Mouse (Mus musculus) neural tube, embryonic 11.5 days (tissue): ENCODE results near the gene Zfpm1. TPM values are rescaled to one million over a fixed set of nuclear protein-coding genes. Genes with fewer than 3 reads are reported as not detected.

Experiments
- ATAC-seq: fragments of 200-750 bp; cut with Nextera tagmentation; 2 replicates; pipeline ENCODE4 v1.8.0; 2017; ENCODE audit warnings: moderate number of reproducible peaks, mild to moderate bottlenecking, moderate TSS enrichment, moderate library complexity; ENCODE audit not compliant: insufficient read depth, low FRiP score, low TSS enrichment
- DNase-seq: peaks from one replicate; pipeline ENCODE4 v3.0.0-alpha.2; 2015; ENCODE audit warnings: low spot score
- H3K27ac ChIP-seq: fragments of 300-500 bp; sonication (generic); 2 replicates; pipeline ENCODE4 v1.5.1; 2014; ENCODE audit warnings: low read depth, mild to moderate bottlenecking, low read length
- H3K27me3 ChIP-seq: fragments of 300-500 bp; sonication (generic); 2 replicates; pipeline ENCODE4 v1.6.1; 2014; ENCODE audit warnings: mild to moderate bottlenecking, low read length, mixed read lengths; ENCODE audit not compliant: control insufficient read depth, insufficient read depth
- H3K36me3 ChIP-seq: fragments of 300-500 bp; sonication (generic); 2 replicates; pipeline ENCODE4 v1.6.1; 2014; ENCODE audit warnings: mild to moderate bottlenecking, low read length, moderate library complexity, mixed read lengths; ENCODE audit not compliant: control insufficient read depth, insufficient read depth
- H3K4me1 ChIP-seq: fragments of 300-500 bp; sonication (generic); 2 replicates; pipeline ENCODE4 v1.6.1; 2014; ENCODE audit warnings: low read length, mixed read lengths; ENCODE audit not compliant: control insufficient read depth, insufficient read depth
- H3K4me2 ChIP-seq: fragments of 300-500 bp; sonication (generic); 2 replicates; pipeline ENCODE4 v1.6.1; 2014; ENCODE audit warnings: low read depth, mild to moderate bottlenecking, moderate library complexity
- H3K4me3 ChIP-seq: fragments of 300-500 bp; sonication (generic); 2 replicates; pipeline ENCODE4 v1.5.1; 2014; ENCODE audit warnings: low read depth, low read length
- H3K9ac ChIP-seq: fragments of 300-500 bp; sonication (generic); 2 replicates; pipeline ENCODE4 v1.6.1; 2014; ENCODE audit warnings: mild to moderate bottlenecking, low read length
- H3K9me3 ChIP-seq: fragments of 300-500 bp; sonication (generic); 2 replicates; pipeline ENCODE4 v1.6.1; 2016; ENCODE audit warnings: low read length; ENCODE audit not compliant: control insufficient read depth
- WGBS: fragments of 180-500 bp; shearing (Covaris S2); extraction: QIAGEN DNeasy Blood & Tissue Kit; methylation state at CpG from one replicate; pipeline ENCODE4 v1.1.7; 2014; 5-methylcytosine and 5-hydroxymethylcytosine counted together
- polyA plus RNA-seq: library from polyadenylated mRNA; unstranded; fragments of >200 nt; fragmentation: Nextera tagmentation; extraction: Ambion mirVana; gene quantifications from 2 replicates; pipeline ENCODE4 v1.2.1, GENCODE M21; 2014

Zfpm1 gene
- polyA plus RNA-seq, 1 experiment from 2014 or later: 1.5 TPM

GRCm38 (mm10) chr8:122280156-122280555 is 1.8 kb upstream of the Zfpm1 start:
- Histone ChIP-seq H3K4me2 (no peak overlapping the region), H3K9me3 (no peaks in the 10 kb centered on the region), H3K4me3 (no peak overlapping the region), H3K36me3 (no peaks in the 10 kb centered on the region), H3K27me3 (peaks cover 19% of the 10 kb centered on the region), H3K27ac (no peak overlapping the region), H3K4me1 (peaks cover 25% of the 10 kb centered on the region), H3K9ac (no peak overlapping the region)
- DNase-seq: no peak
- no peak for ATAC-seq
- 74% methylated on average over 4 of the region's 4 CpGs for WGBS

GRCm38 (mm10) chr8:122280588-122281316 is 1.2 kb upstream of the Zfpm1 start:
- Histone ChIP-seq H3K9ac (0 out of 2 replicates have a peak overlapping the region, but pooled peaks have one; percentile 20), H3K27ac (peak overlapping the region; percentile 55; the same call in 1 of the 2 replicates), H3K9me3 (no peaks in the 10 kb centered on the region), H3K27me3 (peaks cover 25% of the 10 kb centered on the region), H3K36me3 (no peaks in the 10 kb centered on the region), H3K4me3 (peak overlapping the region; percentile 20), H3K4me1 (peaks cover 26% of the 10 kb centered on the region), H3K4me2 (peak overlapping the region; percentile 40)
- ATAC-seq (peak; percentile 23), DNase-seq (no peak)
- 10% methylated on average over 20 of the region's 20 CpGs for WGBS

GRCm38 (mm10) chr8:122281317-122282034 is 465 bp upstream of the Zfpm1 start:
- H3K27ac ChIP-seq: peak overlapping the region; percentile 75
- peak; percentile 87 for ATAC-seq
- 0% methylated on average over 45 of the region's 47 CpGs for WGBS
- peaks cover 27% of the 10 kb centered on the region for H3K4me1 ChIP-seq
- H3K9me3 ChIP-seq: no peaks in the 10 kb centered on the region
- no peaks in the 10 kb centered on the region for H3K36me3 ChIP-seq
- DNase-seq: peak; percentile 98
- peak overlapping the region; percentile 96 for H3K4me2 ChIP-seq
- no peak overlapping the region; the same call in 1 of the 2 replicates for H3K9ac ChIP-seq
- H3K4me3 ChIP-seq: peak overlapping the region; percentile 60
- H3K27me3 ChIP-seq: peaks cover 26% of the 10 kb centered on the region

GRCm38 (mm10) chr8:122282501-122283355 is 787 bp downstream of the Zfpm1 start:
- H3K9me3 ChIP-seq: no peaks in the 10 kb centered on the region
- no peaks in the 10 kb centered on the region for H3K36me3 ChIP-seq
- H3K4me3 ChIP-seq: peak overlapping the region; percentile 60
- H3K4me1 ChIP-seq: peaks cover 25% of the 10 kb centered on the region
- H3K9ac ChIP-seq: peak overlapping the region; percentile 58
- no peak overlapping the region for H3K27ac ChIP-seq
- WGBS: under 1% methylated on average over 56 of the region's 70 CpGs
- DNase-seq (no peak), ATAC-seq (no peak)
- peaks cover 26% of the 10 kb centered on the region for H3K27me3 ChIP-seq
- H3K4me2 ChIP-seq: peak overlapping the region; percentile 96

- Histone ChIP-seq H3K4me2 (peak overlapping the region; percentile 96), H3K9ac (peak overlapping the region; percentile 49), H3K4me3 (peak overlapping the region; percentile 60), H3K27me3 (peaks cover 26% of the 10 kb centered on the region), H3K36me3 (no peaks in the 10 kb centered on the region), H3K9me3 (no peaks in the 10 kb centered on the region), H3K4me1 (peaks cover 25% of the 10 kb centered on the region), H3K27ac (0 out of 2 replicates have a peak overlapping the region, but pooled peaks have one; percentile 4)
- ATAC-seq (no peak), DNase-seq (peak; percentile 50)
- WGBS: under 1% methylated on average over 37 of the region's 37 CpGs
These were observed 1.6 kb downstream of the Zfpm1 start for GRCm38 (mm10) chr8:122283356-122284202.

GRCm38 (mm10) chr8:122284203-122284658 is 2.3 kb downstream of the Zfpm1 start:
- H3K36me3 ChIP-seq: no peaks in the 10 kb centered on the region
- H3K9ac ChIP-seq: peak overlapping the region; percentile 49
- H3K4me1 ChIP-seq: peaks cover 25% of the 10 kb centered on the region
- peak overlapping the region; percentile 96 for H3K4me2 ChIP-seq
- 0% methylated on average over 33 of the region's 33 CpGs for WGBS
- peak; percentile 67 for DNase-seq
- no peaks in the 10 kb centered on the region for H3K9me3 ChIP-seq
- no peak for ATAC-seq
- H3K27me3 ChIP-seq: peaks cover 26% of the 10 kb centered on the region
- H3K4me3 ChIP-seq: peak overlapping the region; percentile 60
- 0 out of 2 replicates have a peak overlapping the region, but pooled peaks have one; percentile 39 for H3K27ac ChIP-seq

- H3K27me3 ChIP-seq: peaks cover 26% of the 10 kb centered on the region
- WGBS: 6% methylated on average over 21 of the region's 21 CpGs
- no peak for DNase-seq
These were observed 2.8 kb downstream of the Zfpm1 start for GRCm38 (mm10) chr8:122284659-122285261.

More at GRCm38 (mm10) chr8:122284659-122285261, 2.8 kb downstream of the Zfpm1 start:
- H3K9me3 ChIP-seq: no peaks in the 10 kb centered on the region
- H3K4me3 ChIP-seq: peak overlapping the region; percentile 60
- H3K4me2 ChIP-seq: peak overlapping the region; percentile 96
- H3K36me3 ChIP-seq: no peaks in the 10 kb centered on the region
- H3K9ac ChIP-seq: peak overlapping the region; percentile 49
- H3K27ac ChIP-seq: 0 out of 2 replicates have a peak overlapping the region, but pooled peaks have one; percentile 39
- peaks cover 25% of the 10 kb centered on the region for H3K4me1 ChIP-seq
- no peak for ATAC-seq
